Mouse (Mus musculus) cerebellum, adult 11 months (tissue): Measurements from ENCODE around the gene Rasa3.
A peak's percentile ranks its signal among the peaks of the same experiment; 100 is the strongest.

ENCODE experiments used
- DNase-seq: peaks from one replicate; pipeline ENCODE4 v3.0.0; 2022

Gene Rasa3

GRCm38 (mm10) chr8:13540122-13540521, 137.3 kb downstream of the Rasa3 start:
- no peak for DNase-seq

GRCm38 (mm10) chr8:13538821-13539220, 138.6 kb downstream of the Rasa3 start:
- no peak for DNase-seq

- no peak for DNase-seq
Observed at GRCm38 (mm10) chr8:13537102-13537501, 140.3 kb downstream of the Rasa3 start.

GRCm38 (mm10) chr8:13533123-13533522, 144.3 kb downstream of the Rasa3 start:
- DNase-seq = no peak

GRCm38 (mm10) chr8:13531602-13532171, 145.7 kb downstream of the Rasa3 start:
- DNase-seq = no peak

GRCm38 (mm10) chr8:13530941-13531340, 146.5 kb downstream of the Rasa3 start:
- peak; percentile 90 for DNase-seq

- no peak for DNase-seq
Observed at GRCm38 (mm10) chr8:13530401-13530800, 147.0 kb downstream of the Rasa3 start.

- DNase-seq = peak; percentile 90
Observed at GRCm38 (mm10) chr8:13529891-13530316, 147.5 kb downstream of the Rasa3 start.

- peak; percentile 30 for DNase-seq
Observed at GRCm38 (mm10) chr8:13529011-13529840, 148.2 kb downstream of the Rasa3 start.

GRCm38 (mm10) chr8:13521392-13521791, 156.0 kb downstream of the Rasa3 start:
- no peak for DNase-seq

- no peak for DNase-seq
Observed at GRCm38 (mm10) chr8:13520349-13520748, 157.1 kb downstream of the Rasa3 start.

- DNase-seq = no peak
Observed at GRCm38 (mm10) chr8:13519503-13519902, 157.9 kb downstream of the Rasa3 start.

GRCm38 (mm10) chr8:13517284-13517781, 160.1 kb downstream of the Rasa3 start:
- DNase-seq = no peak
